In the genomic region with DNA sequence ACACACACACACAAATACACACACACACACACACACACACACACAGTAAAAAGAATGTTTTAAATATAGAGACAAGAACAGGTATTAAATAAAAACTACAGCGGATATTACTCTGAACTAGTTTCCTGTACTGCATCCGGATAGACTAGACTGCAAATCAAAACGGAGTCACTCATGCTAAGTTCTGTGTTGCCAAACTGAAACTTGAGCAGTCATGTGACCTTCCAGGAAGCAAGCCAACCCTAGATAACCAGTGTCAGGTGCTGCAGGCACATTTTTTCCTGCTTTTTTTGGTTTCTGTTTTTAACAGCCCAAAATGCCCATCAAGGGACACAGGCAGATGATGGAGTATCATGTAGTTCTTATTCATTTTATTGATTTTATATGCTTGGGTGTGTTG, we compare ENCODE assay signal across 8 mouse cellular contexts. TPM values are rescaled to one million over a fixed set of nuclear protein-coding genes. Genes with fewer than 3 reads are reported as not detected.
A peak's percentile ranks its signal among the peaks of the same experiment; 100 is the strongest.
DNase-seq lines count a peak whose midpoint lies in the region; ATAC-seq lines count a peak whose summit lies in the region.

No protein-coding gene starts in this region.

- no peaks in the 10 kb centered on the region for H3K4me1 ChIP-seq in forebrain, embryonic 14.5 days (ENCODE audit: control insufficient read depth, insufficient read depth, low read length)
- no peaks in the 10 kb centered on the region for H3K4me1 ChIP-seq in hindbrain, embryonic 11.5 days (replicated peaks; ENCODE audit: control insufficient read depth, insufficient read depth, low read length)

- no peaks in the 10 kb centered on the region for H3K27me3 ChIP-seq in forebrain, embryonic 14.5 days (replicated peaks; ENCODE audit: control insufficient read depth, insufficient read depth, low read length)
- H3K27me3 ChIP-seq in hindbrain, embryonic 11.5 days (ENCODE audit: control insufficient read depth, insufficient read depth, low read length), result no peaks in the 10 kb centered on the region

- no peak overlapping the region for H3K9ac ChIP-seq in forebrain, embryonic 14.5 days (ENCODE audit: low read length)
- H3K9ac ChIP-seq in hindbrain, embryonic 11.5 days (ENCODE audit: low read depth, low read length), result no peak overlapping the region

- no peak for ATAC-seq in forebrain, embryonic 14.5 days
- no peak for ATAC-seq in hindbrain, embryonic 11.5 days (ENCODE audit: low FRiP score)
- no peak for ATAC-seq in cerebellum, adult (ENCODE audit: insufficient number of reproducible peaks, low FRiP score, low TSS enrichment)

- H3K4me2 ChIP-seq in forebrain, embryonic 14.5 days (ENCODE audit: low read length), result no peak overlapping the region
- H3K4me2 ChIP-seq in hindbrain, embryonic 11.5 days (replicated peaks; ENCODE audit: low read depth, low read length), result no peak overlapping the region

- no peak overlapping the region for H3K4me3 ChIP-seq in forebrain, embryonic 14.5 days (ENCODE audit: low read depth, low read length)
- no peak overlapping the region for H3K4me3 ChIP-seq in hindbrain, embryonic 11.5 days (ENCODE audit: low read depth, low read length)

- DNase-seq in adrenal gland, adult (ENCODE audit: inconsistent age in 2 of 2, low spot score in 1 of 2), result peak; percentile 41 to 84
- DNase-seq in adrenal gland, postnatal 4 days (ENCODE audit: low spot score in 2 of 2), result no peak
- peak; percentile 89 for DNase-seq in adipocyte (ENCODE audit: low spot score)
- DNase-seq in heart, postnatal 14 days, result peak; percentile 48 to 75
- DNase-seq in lung, postnatal 10 days, result peak; percentile 69
- DNase-seq in forebrain, embryonic 14.5 days (ENCODE audit: low spot score), result no peak
- no peak for DNase-seq in hindbrain, embryonic 11.5 days (ENCODE audit: low spot score)

- H3K36me3 ChIP-seq in forebrain, embryonic 14.5 days (ENCODE audit: control insufficient read depth, insufficient read depth, low read length), result no peaks in the 10 kb centered on the region
- H3K36me3 ChIP-seq in hindbrain, embryonic 11.5 days (ENCODE audit: control insufficient read depth, insufficient read depth, low read length), result no peaks in the 10 kb centered on the region

- WGBS in forebrain, embryonic 14.5 days, result 76% methylated on average over 3 of the region's 3 CpGs
- 62% methylated on average over 3 of the region's 3 CpGs for WGBS in hindbrain, embryonic 11.5 days

- H3K9me3 ChIP-seq in forebrain, embryonic 14.5 days (replicated peaks; ENCODE audit: control insufficient read depth, low read length), result no peaks in the 10 kb centered on the region
- no peaks in the 10 kb centered on the region for H3K9me3 ChIP-seq in hindbrain, embryonic 11.5 days (ENCODE audit: control insufficient read depth, low read length)

- intact Hi-C loops in heart, postnatal 14 days (cut with DNase I), result no loop called here

- H3K27ac ChIP-seq in forebrain, embryonic 14.5 days (ENCODE audit: low read depth, low read length), result no peak overlapping the region
- no peak overlapping the region for H3K27ac ChIP-seq in hindbrain, embryonic 11.5 days (ENCODE audit: low read depth, low read length)

RNA-seq across cellular contexts. Expression of a gene that starts 10.5 kb away (rescaled TPM):
- 1 to 10 TPM; 4.8 to 7.7 TPM for total RNA-seq in adrenal gland, postnatal 4 days (2021)
- total RNA-seq in heart, postnatal 14 days (2021), result 1 to 10 TPM; 5.4 to 6.1 TPM
- polyA plus RNA-seq in forebrain, embryonic 14.5 days (2014; fragmentation: Nextera tagmentation; extraction: Ambion mirVana), result 0.95 and 1.1 TPM in 2 replicates
- 0.69 and 0.95 TPM in 2 replicates for polyA plus RNA-seq in hindbrain, embryonic 11.5 days (2014; fragmentation: Nextera tagmentation; extraction: Ambion mirVana)

RNA-seq across cellular contexts. Expression of a gene that starts 38.7 kb away (rescaled TPM):
- 100 to 1,000 TPM; 100 to 102 TPM for total RNA-seq in adrenal gland, postnatal 4 days (2021)
- total RNA-seq in heart, postnatal 14 days (2021), result 100 to 1,000 TPM in 1 of 2 experiments, 10 to 100 TPM in 1; 94.3 to 122 TPM
- polyA plus RNA-seq in forebrain, embryonic 14.5 days (2014; fragmentation: Nextera tagmentation; extraction: Ambion mirVana), result 15.8 and 16.7 TPM in 2 replicates
- polyA plus RNA-seq in hindbrain, embryonic 11.5 days (2014; fragmentation: Nextera tagmentation; extraction: Ambion mirVana), result 15.0 and 19.4 TPM in 2 replicates

Comparison
In these comparisons a context has a peak if more than half of its experiments do, and no peak if none do; other contexts are left out.
1. DNase-seq: peak in adrenal gland, adult (2 of 2), adipocyte (single experiment), heart, postnatal 14 days (2 of 2) and lung, postnatal 10 days (single experiment); none in adrenal gland, postnatal 4 days (0 of 2), forebrain, embryonic 14.5 days (single experiment) and hindbrain, embryonic 11.5 days (single experiment).